Mouse (Mus musculus) liver, embryonic 15.5 days (tissue): Measurements from ENCODE around the gene Timm8a1. TPM values are rescaled to one million over a fixed set of nuclear protein-coding genes. Genes with fewer than 3 reads are reported as not detected.

Experiments used
- ATAC-seq: fragments of 200-750 bp; cut with Nextera tagmentation; 2 replicates; pipeline ENCODE4 v1.8.0; 2017; ENCODE audit warnings: moderate number of reproducible peaks, mild to moderate bottlenecking, moderate library complexity; ENCODE audit not compliant: insufficient read depth
- H3K27ac ChIP-seq: fragments of 300-500 bp; sonication (generic); replicated peaks from 2 replicates; pipeline ENCODE4 v1.5.1; 2015; ENCODE audit warnings: mild to moderate bottlenecking, inconsistent platforms
- H3K27me3 ChIP-seq: fragments of 300-500 bp; sonication (generic); 2 replicates; pipeline ENCODE4 v1.6.1; 2015; ENCODE audit warnings: mild to moderate bottlenecking, inconsistent platforms
- H3K36me3 ChIP-seq: fragments of 300-500 bp; sonication (generic); replicated peaks from 2 replicates; pipeline ENCODE4 v1.6.1; 2015; ENCODE audit warnings: moderate library complexity, mild to moderate bottlenecking, inconsistent platforms
- H3K4me1 ChIP-seq: fragments of 300-500 bp; sonication (generic); replicated peaks from 2 replicates; pipeline ENCODE4 v1.6.1; 2015; ENCODE audit warnings: inconsistent platforms
- H3K4me2 ChIP-seq: fragments of 300-500 bp; sonication (generic); 2 replicates; pipeline ENCODE4 v1.6.1; 2015; ENCODE audit warnings: moderate library complexity, mild to moderate bottlenecking, inconsistent platforms
- H3K4me3 ChIP-seq: fragments of 300-500 bp; sonication (generic); replicated peaks from 2 replicates; pipeline ENCODE4 v1.5.1; 2015; ENCODE audit warnings: mild to moderate bottlenecking, inconsistent platforms
- H3K9ac ChIP-seq: fragments of 300-500 bp; sonication (generic); 2 replicates; pipeline ENCODE4 v1.6.1; 2015; ENCODE audit warnings: moderate library complexity, mild to moderate bottlenecking, inconsistent platforms
- H3K9me3 ChIP-seq: fragments of 300-500 bp; sonication (generic); replicated peaks from 2 replicates; pipeline ENCODE4 v1.6.1; 2016; ENCODE audit warnings: inconsistent platforms
- WGBS: fragments of 180-500 bp; shearing (Covaris S2); methylation state at CpG from one replicate; pipeline ENCODE4 v1.1.7; 2015; ENCODE audit warnings: mixed read lengths; ENCODE audit not compliant: insufficient replicate concordance; 5-methylcytosine and 5-hydroxymethylcytosine counted together
- polyA plus RNA-seq: library from polyadenylated mRNA; unstranded; fragments of >200 nt; fragmentation: Nextera tagmentation; extraction: Ambion mirVana; gene quantifications from 2 replicates; pipeline ENCODE4 v1.2.1, GENCODE M21; 2015

The Timm8a1 gene
- polyA plus RNA-seq, 1 experiment from 2014 or later: 76.1 TPM

DNA sequence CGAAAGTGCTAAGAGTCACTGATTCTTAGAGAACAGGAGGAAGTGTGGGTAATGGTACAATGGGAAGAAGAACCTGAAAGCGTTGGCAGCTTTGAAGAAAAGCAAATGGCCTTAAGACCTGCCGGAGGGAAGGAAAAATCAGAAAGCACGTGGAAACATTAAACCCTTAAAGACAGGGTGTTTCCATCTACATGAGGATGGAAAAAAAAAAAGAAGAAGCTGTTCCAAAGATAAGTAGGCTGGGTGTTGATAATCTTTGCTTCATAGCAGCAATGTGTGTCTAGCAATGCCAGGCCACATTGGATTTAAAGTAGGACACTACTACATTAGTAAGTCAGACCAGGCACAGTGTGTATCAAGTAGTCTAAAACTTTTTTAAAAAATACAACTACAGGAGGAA is 16.4 kb downstream of the Timm8a1 start:
- H3K4me3 ChIP-seq: no peak overlapping the region
- no peaks in the 10 kb centered on the region for H3K9me3 ChIP-seq
- no peaks in the 10 kb centered on the region for H3K4me1 ChIP-seq
- no peaks in the 10 kb centered on the region for H3K27me3 ChIP-seq
- no peak overlapping the region for H3K9ac ChIP-seq
- no peak overlapping the region for H3K4me2 ChIP-seq
- WGBS: 53% methylated on average over 4 of the region's 4 CpGs
- ATAC-seq: no peak
- no peak overlapping the region for H3K27ac ChIP-seq
- H3K36me3 ChIP-seq: no peaks in the 10 kb centered on the region

DNA sequence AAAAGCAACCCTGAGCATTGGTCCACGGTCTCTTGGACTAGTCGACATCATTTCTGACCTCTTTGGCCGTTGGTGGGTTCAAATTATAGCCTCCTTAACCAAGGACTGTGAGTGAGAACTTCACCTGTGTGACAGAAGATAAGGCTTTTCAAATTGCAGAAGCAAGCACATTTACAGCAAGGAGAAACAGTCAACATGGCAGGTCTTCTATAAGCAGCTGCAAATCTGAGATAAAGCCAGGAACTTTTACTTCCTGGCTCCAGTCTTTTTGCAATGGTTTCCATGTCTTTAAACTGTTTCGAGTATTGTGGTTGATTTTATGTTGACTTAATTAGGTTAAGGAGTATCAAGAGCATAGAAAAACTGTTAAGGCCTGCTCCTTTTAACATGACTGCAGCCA is 17.9 kb downstream of the Timm8a1 start:
- H3K27me3 ChIP-seq: no peaks in the 10 kb centered on the region
- no peak overlapping the region for H3K27ac ChIP-seq
- H3K4me2 ChIP-seq: no peak overlapping the region
- 33% methylated on average over 4 of the region's 4 CpGs for WGBS
- H3K4me3 ChIP-seq: no peak overlapping the region
- H3K36me3 ChIP-seq: no peaks in the 10 kb centered on the region
- ATAC-seq: no peak
- H3K9me3 ChIP-seq: no peaks in the 10 kb centered on the region
- H3K4me1 ChIP-seq: no peaks in the 10 kb centered on the region
- no peak overlapping the region for H3K9ac ChIP-seq

DNA sequence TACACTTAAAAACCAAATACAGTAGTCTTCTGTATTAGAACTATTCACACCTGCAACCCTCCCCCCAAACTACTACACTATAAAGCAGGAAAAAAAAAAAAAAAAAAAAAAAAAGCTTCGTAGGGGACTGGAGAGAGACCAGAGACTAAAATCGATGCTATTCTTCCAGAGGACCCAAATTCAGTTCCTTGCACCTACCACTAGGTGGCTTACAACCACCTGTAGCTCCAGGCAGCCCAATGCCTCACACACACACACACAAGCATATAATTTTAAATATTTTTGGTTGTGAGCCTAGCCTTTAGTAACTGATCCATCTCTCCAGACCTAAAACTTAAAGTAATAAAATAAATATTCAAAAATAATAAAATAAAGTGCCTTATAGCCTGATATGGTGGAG is 32.2 kb downstream of the Timm8a1 start:
- WGBS: 33% methylated on average over 2 of the region's 2 CpGs
- Histone ChIP-seq H3K27ac (no peak overlapping the region), H3K27me3 (no peaks in the 10 kb centered on the region), H3K4me3 (no peak overlapping the region), H3K9me3 (no peaks in the 10 kb centered on the region), H3K36me3 (no peaks in the 10 kb centered on the region), H3K4me1 (no peaks in the 10 kb centered on the region), H3K4me2 (no peak overlapping the region), H3K9ac (no peak overlapping the region)
- ATAC-seq: no peak

DNA sequence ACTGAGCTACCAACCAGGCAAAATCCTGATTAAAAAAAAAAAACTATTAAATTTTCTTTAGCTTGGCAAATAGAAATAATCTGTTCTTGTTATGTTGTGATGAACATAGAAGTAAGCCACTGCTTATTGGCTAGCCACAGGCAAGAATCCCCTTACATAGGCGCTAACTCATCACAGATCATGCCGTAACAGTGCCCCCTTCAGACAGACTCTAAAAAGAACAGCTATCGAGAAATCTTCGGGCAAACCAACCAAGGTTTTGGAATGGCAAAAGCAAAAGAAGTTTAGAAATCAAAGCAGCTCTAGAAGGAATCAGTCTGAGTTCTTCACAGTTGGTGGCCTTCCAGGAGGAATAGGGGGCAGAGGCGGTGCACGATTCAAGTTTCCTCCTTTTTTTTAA is 33.7 kb downstream of the Timm8a1 start:
- Histone ChIP-seq H3K4me1 (no peaks in the 10 kb centered on the region), H3K36me3 (no peaks in the 10 kb centered on the region), H3K27ac (no peak overlapping the region), H3K27me3 (no peaks in the 10 kb centered on the region), H3K4me3 (no peak overlapping the region), H3K9me3 (no peaks in the 10 kb centered on the region), H3K9ac (no peak overlapping the region), H3K4me2 (no peak overlapping the region)
- no peak for ATAC-seq
- WGBS: 65% methylated on average over 6 of the region's 6 CpGs

DNA sequence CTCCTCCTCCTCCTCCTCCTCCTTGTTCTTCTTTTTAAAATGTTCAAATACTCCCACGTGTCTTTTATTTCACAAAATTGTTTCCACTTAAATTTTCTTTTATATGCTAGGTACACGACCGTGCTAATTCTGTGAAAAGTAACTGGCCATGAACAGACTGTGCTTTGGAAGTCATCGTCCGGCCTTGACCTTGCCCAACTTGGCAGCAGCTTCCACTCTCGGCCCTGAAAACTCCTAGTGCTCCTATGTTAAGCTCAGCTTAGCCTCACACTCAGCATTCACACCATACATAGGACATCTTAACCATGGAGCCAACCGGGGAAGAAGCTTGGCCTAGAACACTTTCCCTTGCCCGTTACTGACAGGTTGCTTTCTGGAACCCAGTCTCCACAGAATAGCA is 41.0 kb downstream of the Timm8a1 start:
- no peak overlapping the region for H3K9ac ChIP-seq
- ATAC-seq: no peak
- no peak overlapping the region for H3K4me2 ChIP-seq
- H3K36me3 ChIP-seq: no peaks in the 10 kb centered on the region
- no peaks in the 10 kb centered on the region for H3K4me1 ChIP-seq
- H3K4me3 ChIP-seq: no peak overlapping the region
- H3K27ac ChIP-seq: no peak overlapping the region
- 69% methylated on average over 8 of the region's 8 CpGs for WGBS
- H3K9me3 ChIP-seq: no peaks in the 10 kb centered on the region
- H3K27me3 ChIP-seq: no peaks in the 10 kb centered on the region

Other genes starting within 250 kb of the Timm8a1 start
- 0.62 and 0.85 TPM in 2 replicates for gene Tmem35a, start 246.6 kb downstream of the Timm8a1 start, polyA plus RNA-seq
- gene Cenpi, start 233.8 kb downstream of the Timm8a1 start, polyA plus RNA-seq: 17.9 and 23.8 TPM in 2 replicates
- 0.09 and 0.15 TPM in 2 replicates for gene Drp2, start 137.3 kb downstream of the Timm8a1 start, polyA plus RNA-seq
- not detected in 2 replicates for gene Taf7l, start 65.4 kb downstream of the Timm8a1 start, polyA plus RNA-seq
- 12.9 and 15.1 TPM in 2 replicates for gene Btk, start 41.7 kb upstream of the Timm8a1 start, polyA plus RNA-seq
- 193 and 254 TPM in 2 replicates for gene Rpl36a, start 43.8 kb upstream of the Timm8a1 start, polyA plus RNA-seq
- 3.3 and 5.0 TPM in 2 replicates for gene Gla, start 59.3 kb upstream of the Timm8a1 start, polyA plus RNA-seq
- gene Hnrnph2, start 59.3 kb upstream of the Timm8a1 start, polyA plus RNA-seq: 76.6 and 78.9 TPM in 2 replicates
- gene Armcx4, start 144.7 kb upstream of the Timm8a1 start, polyA plus RNA-seq: 0.32 and 0.33 TPM in 2 replicates
- gene Armcx1, start 176.1 kb upstream of the Timm8a1 start, polyA plus RNA-seq: 4.9 and 5.7 TPM in 2 replicates
- 4.1 and 4.4 TPM in 2 replicates for gene Armcx6, start 209.6 kb upstream of the Timm8a1 start, polyA plus RNA-seq
- 16.9 and 18.1 TPM in 2 replicates for gene Armcx3, start 214.7 kb upstream of the Timm8a1 start, polyA plus RNA-seq